Mouse (Mus musculus) cortical plate, adult 2 months (tissue): Measurements from ENCODE around the gene Tuba1a.

Experiments used
- CTCF ChIP-seq: fragments of 200-500 bp; IDR thresholded peaks from 2 replicates; pipeline ENCODE4 v1.5.1; 2011; ENCODE audit warnings: mild to moderate bottlenecking, control low read depth, low read length; ENCODE audit not compliant: insufficient read depth; ENCODE audit errors: extremely low read depth
- POLR2A ChIP-seq: fragments of 200-500 bp; IDR thresholded peaks from 2 replicates; pipeline ENCODE4 v1.6.1; 2011; ENCODE audit warnings: mild to moderate bottlenecking, low read length, control low read depth; ENCODE audit not compliant: insufficient read depth; ENCODE audit errors: extremely low read depth

DNA sequence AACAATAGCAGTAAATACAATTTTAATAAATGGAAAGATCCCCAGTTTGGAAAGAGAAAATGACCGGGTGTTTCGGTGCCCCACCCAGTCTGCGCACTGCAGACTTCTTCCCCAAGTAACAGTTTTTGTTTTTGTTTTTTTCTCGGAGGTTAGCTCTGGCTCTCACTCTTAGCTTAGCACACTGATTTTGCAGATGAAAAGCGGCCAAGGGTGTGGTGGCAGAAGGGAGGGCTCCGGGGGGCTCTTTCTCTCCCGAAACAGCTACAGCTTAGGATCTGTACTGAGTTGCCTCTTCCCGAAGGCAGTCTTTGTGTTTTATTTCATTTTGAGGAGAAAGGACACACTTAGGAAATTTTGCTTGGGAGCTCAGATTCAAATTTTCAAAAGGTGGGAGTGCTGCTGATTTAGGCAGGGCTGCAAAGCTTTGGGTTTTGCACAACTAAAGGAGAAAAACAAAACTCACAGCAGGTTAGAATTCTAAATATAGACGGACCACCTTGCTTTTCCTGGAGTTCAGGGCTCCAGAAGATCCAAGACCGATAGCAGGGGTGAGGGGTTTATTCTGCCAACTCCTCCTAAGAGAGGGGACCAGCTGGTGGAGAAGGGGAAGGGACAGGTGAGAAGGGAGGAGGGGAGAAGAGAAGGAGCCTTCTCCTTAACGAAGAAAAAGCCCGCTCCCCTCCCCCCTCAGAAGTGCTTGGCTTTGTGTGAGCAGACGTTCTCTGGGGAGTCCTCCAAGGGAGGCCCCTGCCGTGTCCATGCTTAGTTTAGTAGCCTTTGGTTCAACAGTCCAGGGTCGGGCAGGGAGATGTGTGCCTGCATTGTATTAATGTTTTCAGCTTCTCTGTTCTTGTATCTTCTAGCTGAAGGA is 37.4 kb upstream of the Tuba1a start:
- TF ChIP-seq CTCF = no peak
- TF ChIP-seq POLR2A = no peak
